ENCODE assay signal across 9 mouse cellular contexts in the genomic region with DNA sequence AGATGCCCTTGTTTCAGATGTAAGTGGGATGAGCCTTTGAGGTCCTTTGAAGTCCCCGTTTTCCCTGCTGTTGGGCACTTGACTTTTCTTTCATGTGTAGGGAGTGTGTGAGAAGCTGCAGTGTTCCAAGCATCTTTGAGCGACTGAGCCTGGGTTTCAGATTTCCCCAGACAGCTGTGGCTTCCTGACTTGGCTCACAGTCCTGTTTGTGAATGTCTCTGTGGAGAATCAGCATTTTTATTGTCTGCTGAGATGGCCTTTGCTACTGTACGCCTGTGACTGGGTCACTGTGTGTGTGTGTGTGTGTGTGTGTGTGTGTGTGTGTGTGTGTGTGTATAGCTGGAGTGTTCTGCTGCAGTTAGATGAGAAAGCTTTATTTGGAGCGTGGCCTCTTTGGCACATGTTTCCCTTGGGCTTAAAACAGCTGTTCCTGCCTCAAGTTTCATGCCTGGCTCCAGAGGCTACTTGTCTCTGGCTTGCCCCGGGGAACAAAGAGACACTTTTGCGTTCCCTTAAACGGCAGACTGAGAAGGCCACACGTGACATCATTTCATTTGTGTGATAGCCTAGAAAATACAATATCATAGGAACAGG. TPM values are rescaled to one million over a fixed set of nuclear protein-coding genes. Genes with fewer than 3 reads are reported as not detected.
A peak's percentile ranks its signal among the peaks of the same experiment; 100 is the strongest.
DNase-seq lines count a peak whose midpoint lies in the region; ATAC-seq lines count a peak whose summit lies in the region.
"Had no signal": no experiment of that assay in that cellular context is flagged by ENCODE, and none has a peak within 500 bp of the region (broad histone marks: within the 10 kb centered on the region; RNA-seq: fewer than 3 reads in every experiment).

No protein-coding gene starts in this region.

- ATAC-seq in forebrain, embryonic 16.5 days = peak; percentile 31; the same call in 1 of the 2 replicates
- no peak for ATAC-seq in forebrain, embryonic 11.5 days (replicated peaks; ENCODE audit: low FRiP score)

- no peaks in the 10 kb centered on the region for H3K9me3 ChIP-seq in forebrain, embryonic 16.5 days (ENCODE audit: control insufficient read depth, low read length)
- H3K9me3 ChIP-seq in forebrain, embryonic 11.5 days (ENCODE audit: control insufficient read depth, low read length) = peaks cover 3% of the 10 kb centered on the region; the same call in 1 of the 2 replicates

- H3K27me3 ChIP-seq in forebrain, embryonic 16.5 days (replicated peaks; ENCODE audit: control insufficient read depth, insufficient read depth, low read length) = no peaks in the 10 kb centered on the region
- no peaks in the 10 kb centered on the region for H3K27me3 ChIP-seq in forebrain, embryonic 11.5 days (ENCODE audit: control insufficient read depth, insufficient read depth, low read length)
- H3K27me3 ChIP-seq: CH12.LX had no signal

- intact Hi-C loops in left cerebral cortex, postnatal 4 days (cut with DNase I) = no loop called here

- no peak for DNase-seq in forebrain, embryonic 11.5 days (ENCODE audit: low spot score)
- DNase-seq in adipocyte (ENCODE audit: low spot score) = peak; percentile 64
- DNase-seq in heart, adult 18-20 months = peak; percentile 73 to 82
- DNase-seq in kidney, adult 18-20 months = peak; percentile 47
- DNase-seq in lung, postnatal 14 days = peak; percentile 61
- no peak for DNase-seq in left cerebral cortex, postnatal 4 days
- no peak for DNase-seq in c-Kit-positive CD71-positive TER-119-positive erythroid progenitor cells, embryonic 14.5 days (ENCODE audit: low spot score)

- H3K9ac ChIP-seq in forebrain, embryonic 16.5 days (replicated peaks; ENCODE audit: low read depth, low read length) = no peak overlapping the region
- H3K9ac ChIP-seq in forebrain, embryonic 11.5 days (ENCODE audit: low read length) = no peak overlapping the region

- H3K4me2 ChIP-seq in forebrain, embryonic 16.5 days (ENCODE audit: low read length) = no peak overlapping the region
- no peak overlapping the region for H3K4me2 ChIP-seq in forebrain, embryonic 11.5 days (ENCODE audit: low read depth, low read length, severe bottlenecking)

- no peak overlapping the region for H3K4me3 ChIP-seq in forebrain, embryonic 16.5 days (replicated peaks; ENCODE audit: low read length)
- no peak overlapping the region for H3K4me3 ChIP-seq in forebrain, embryonic 11.5 days (ENCODE audit: low read depth, low read length)

- H3K36me3 ChIP-seq in forebrain, embryonic 16.5 days (ENCODE audit: control insufficient read depth, insufficient read depth) = peaks cover 41% of the 10 kb centered on the region
- no peaks in the 10 kb centered on the region for H3K36me3 ChIP-seq in forebrain, embryonic 11.5 days (ENCODE audit: control insufficient read depth, insufficient read depth, low read length)

- 56% methylated on average over 8 of the region's 8 CpGs for WGBS in forebrain, embryonic 16.5 days
- WGBS in forebrain, embryonic 11.5 days = 64% methylated on average over 8 of the region's 8 CpGs

- no peak overlapping the region for H3K27ac ChIP-seq in forebrain, embryonic 16.5 days (ENCODE audit: low read length)
- H3K27ac ChIP-seq in forebrain, embryonic 11.5 days (ENCODE audit: low read depth, low read length) = no peak overlapping the region

- no peaks in the 10 kb centered on the region for H3K4me1 ChIP-seq in forebrain, embryonic 16.5 days (replicated peaks; ENCODE audit: control insufficient read depth, insufficient read depth, low read length)
- H3K4me1 ChIP-seq in forebrain, embryonic 11.5 days (replicated peaks; ENCODE audit: control insufficient read depth, insufficient read depth, low read length) = no peaks in the 10 kb centered on the region

RNA-seq across cellular contexts. Expression of a gene that starts 23.9 kb away (rescaled TPM):
- polyA plus RNA-seq in forebrain, embryonic 16.5 days (2015; fragmentation: Nextera tagmentation; extraction: Ambion mirVana) = 38.2 and 39.7 TPM in 2 replicates
- polyA plus RNA-seq in forebrain, embryonic 11.5 days (2014; fragmentation: Nextera tagmentation; extraction: Ambion mirVana) = 33.7 and 36.0 TPM in 2 replicates
- 10 to 100 TPM; 13.2 to 20.1 TPM for total RNA-seq in heart, adult 18-20 months (2021)
- 10 to 100 TPM; 38.0 to 45.6 TPM for total RNA-seq in left cerebral cortex, postnatal 4 days (2021)

Comparison
In these comparisons a context has a peak if more than half of its experiments do, and no peak if none do; other contexts are left out.
1. DNase-seq: peak in adipocyte (single experiment), heart, adult 18-20 months (2 of 2), kidney, adult 18-20 months (single experiment) and lung, postnatal 14 days (single experiment); none in forebrain, embryonic 11.5 days (single experiment), left cerebral cortex, postnatal 4 days (single experiment) and c-Kit-positive CD71-positive TER-119-positive erythroid progenitor cells, embryonic 14.5 days (single experiment).